Mouse (Mus musculus) kidney, postnatal 36 days (tissue): ENCODE results near the gene Pop7.

Experiments
- DNase-seq, 2 experiments: peaks; one replicate each; pipeline ENCODE4 v3.0.0; 2021 to 2022; ENCODE audit warnings: mixed read lengths in 2 of 2

Gene Pop7

DNA sequence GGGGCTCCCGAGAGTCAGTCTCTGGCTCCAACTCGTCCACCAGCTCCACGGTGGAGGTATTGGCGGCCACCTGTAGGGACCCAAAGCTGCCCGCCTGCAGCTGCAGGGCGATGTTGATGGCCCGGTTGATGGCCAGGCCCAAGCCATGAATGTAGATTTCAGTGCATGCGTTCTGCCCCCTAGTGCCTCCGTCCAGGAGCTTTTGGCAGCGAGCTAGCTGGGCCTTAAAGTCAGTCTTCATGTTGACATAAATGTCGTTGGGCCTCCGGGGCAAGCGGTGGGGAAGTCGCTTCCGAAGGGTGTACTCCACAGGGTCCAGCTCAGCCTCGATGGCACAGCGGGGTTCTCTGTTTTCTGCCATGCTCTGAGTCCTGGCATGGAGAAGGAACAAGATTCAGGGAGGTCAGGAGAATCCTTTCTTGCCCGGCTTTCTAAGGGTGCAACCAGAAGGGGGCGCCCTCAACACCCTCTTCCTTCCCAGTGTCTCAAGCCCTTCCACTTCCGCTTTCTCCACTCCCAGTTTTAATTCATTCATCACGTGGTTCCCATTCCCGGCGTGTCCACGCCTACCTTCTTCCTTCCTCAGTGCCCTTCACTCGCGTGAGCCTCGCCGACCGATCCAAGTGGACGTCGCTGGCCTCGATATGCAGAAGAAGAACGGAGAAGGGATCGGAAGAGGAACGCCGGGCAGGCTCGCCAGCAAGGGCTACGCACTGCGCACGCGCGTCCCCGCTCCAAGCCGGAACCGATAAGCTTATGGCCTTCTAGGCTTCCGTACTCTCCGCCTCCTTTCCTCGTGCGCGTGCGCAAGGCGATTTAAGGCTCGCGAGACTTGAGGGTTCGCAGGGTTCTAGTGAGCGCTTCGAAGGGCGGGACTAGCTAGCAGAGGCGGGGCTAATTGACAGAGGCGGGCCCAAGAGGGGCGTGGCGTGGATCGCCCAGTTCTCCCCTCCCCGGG, at the start of gene Pop7:
TSS of gene Pop7 (minus strand) at position 810 of the 958 bp plus-strand sequence.
- DNase-seq = peak; percentile 99 to 100

DNA sequence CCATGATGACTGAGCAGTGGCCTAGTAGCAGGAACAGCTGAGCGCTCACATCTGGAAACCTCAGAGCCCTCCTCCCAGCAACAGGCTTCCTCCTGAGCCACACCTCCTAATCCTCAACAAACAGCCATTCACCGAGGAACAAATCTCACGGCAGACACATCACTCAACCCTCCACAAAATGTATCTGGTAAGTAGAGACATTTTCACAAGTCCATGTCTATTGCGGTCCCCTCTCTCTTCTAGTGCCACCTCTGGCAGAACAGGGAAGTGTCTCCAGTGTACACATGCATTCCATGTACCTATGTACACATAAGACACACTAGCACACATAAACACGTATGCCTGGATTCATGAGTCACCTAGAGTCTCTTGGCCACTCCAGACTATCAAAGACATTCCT, 48.8 kb upstream of the Pop7 start:
- peak in 1 of 2 experiments; percentile 29 for DNase-seq

DNA sequence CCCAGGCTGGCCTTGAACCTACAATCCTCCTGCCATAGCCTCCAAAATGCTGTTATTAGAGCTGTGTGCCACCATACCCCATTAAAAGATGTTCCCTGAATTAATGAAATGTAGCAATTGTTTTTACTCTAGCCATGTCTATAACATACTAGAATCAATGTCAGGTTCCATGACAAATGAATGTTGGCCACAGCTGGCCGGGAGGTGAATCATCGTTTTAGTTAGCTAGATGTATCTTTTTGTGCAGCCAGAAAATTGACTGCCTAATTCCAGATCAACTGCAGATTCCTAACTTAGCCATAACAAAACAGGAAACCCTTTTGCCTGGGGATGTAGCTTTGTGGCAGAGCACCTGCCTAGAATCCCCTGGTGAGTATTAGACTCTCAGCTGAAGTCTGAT, 47.5 kb upstream of the Pop7 start:
- DNase-seq = no peak

DNA sequence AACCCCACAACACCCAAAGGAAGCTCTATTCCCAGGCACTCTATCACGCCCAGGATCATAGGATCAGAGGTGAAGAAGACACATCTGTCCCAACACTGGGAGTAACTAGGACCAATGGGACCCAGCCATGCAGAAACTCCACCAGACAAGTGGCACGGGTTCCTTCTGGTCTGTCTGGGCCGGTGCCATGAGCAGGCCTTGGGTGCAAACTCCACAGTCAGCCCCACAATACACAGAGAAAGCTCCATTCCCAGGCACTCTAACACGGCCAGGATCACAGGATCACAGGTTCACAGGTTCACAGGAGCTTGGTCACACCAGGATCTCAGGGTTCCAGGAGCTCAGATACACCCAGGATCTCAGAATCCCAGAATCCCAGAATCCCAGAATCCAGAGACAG, 43.3 kb upstream of the Pop7 start:
- peak; percentile 41 to 71 for DNase-seq

DNA sequence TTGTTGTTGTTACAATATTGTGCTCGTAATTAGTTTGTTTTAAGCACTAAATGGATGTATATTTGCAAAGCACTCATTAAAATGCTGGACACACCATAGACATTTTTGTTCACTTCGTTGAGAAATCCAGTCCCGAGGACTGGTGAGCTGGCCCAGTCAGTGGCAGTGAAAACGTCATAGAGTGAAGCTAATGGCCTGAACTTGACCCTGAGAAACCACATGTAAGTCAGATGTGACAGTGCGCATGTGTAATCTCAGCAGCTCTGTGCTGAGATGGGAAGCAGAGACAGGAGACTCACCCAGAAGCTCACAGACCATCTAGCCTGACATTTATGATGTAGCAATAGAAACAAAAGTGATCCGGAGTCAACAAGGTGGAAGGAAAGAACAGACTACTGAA, 42.6 kb upstream of the Pop7 start:
- DNase-seq = no peak

DNA sequence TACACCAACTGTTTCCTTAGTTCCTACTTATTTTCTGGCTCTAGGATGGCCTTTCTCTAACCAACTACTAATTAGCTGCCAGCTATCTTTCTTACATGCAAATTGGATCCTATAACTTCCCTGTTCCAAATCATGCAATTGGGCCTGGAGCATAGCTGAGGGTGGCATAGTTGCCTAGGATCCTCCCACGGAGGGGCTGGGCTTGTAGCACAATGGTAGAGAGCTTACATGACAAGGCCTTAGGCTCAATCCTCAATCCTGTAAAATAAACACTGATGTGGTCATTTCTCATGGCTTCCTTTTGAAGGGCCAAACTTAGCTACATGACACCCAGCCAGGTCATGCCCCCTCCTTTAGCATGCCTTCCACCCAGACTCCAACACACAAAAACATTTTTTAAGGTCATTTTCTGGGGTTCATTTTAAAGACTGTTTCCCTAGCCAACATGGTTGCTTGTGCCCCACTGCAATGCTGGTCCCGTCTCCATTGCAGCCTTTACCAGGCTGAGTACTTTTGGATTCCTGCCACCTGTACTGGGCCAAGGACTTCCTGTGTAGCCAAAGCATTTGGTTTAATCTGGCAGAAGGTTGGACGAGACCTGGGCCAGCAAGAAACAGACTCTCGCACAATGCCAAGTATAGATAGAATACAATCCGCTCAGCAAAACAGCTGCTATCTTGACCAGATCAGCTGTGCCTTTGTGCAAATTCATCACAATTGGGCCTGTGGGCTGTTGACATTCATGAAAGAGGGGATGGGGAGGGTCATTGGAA, 39.6 kb upstream of the Pop7 start:
- no peak for DNase-seq

DNA sequence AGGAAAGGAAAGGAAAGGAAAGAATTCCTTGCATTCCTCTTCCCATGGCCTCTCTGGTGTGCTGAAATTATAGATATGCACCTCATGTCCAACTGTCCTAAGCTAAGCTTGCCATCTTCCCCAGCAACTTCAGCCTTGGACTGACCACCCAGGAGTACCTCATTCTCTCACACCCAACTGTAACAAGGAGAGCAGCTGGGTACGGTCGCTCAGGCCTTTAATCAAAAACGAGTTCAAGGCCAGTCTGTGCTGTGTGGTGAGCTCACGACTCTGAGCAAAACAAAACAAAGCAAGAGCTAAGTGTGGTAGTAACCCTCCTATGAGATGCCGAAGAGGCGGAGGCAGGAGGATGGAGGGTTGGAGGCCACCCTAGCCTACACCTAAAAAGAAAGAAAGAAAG, 38.7 kb upstream of the Pop7 start:
- DNase-seq = no peak

DNA sequence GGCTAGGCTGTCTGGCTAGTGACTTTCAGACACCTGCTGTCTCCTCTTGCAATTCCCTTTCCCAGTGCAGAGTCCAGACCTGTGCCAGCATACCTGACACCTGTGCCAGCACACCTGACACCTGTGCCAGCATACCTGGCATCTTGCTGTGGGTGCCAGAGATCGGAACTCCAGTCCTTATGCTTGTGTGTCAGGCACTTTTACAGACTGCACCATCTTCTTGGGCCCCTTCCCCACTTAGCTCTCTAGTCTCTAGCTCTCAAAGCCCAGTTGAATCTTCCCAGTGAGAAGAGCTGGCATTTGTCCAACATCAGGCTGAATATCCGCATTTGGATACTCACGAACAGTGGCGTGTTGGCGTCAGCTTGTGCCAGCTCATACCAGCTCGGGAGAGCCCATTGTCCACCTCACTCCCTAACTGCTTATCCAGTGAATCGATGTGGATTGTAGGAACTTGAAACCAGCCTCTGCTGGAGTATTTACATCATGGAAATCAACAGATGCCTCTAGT, 37.0 kb upstream of the Pop7 start:
- no peak for DNase-seq

DNA sequence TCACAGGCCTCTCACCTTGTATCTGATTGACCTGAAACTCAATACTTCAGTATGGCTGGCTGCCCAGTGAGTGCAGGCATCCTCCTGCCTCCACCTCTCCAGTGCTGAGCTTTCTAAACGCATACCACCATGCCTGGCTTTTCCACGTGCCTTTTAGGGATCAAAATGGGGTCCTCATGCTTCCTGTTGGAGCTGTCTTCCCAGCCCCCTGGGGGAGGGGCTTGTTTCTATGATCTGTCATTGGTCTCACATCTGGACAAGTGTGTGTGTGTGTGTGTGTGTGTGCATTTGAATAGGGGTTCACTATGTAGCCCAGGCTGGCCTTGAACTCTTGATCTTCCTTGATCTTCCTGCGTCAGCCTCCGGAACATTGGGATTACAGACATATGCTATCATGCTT, 35.1 kb upstream of the Pop7 start:
- no peak for DNase-seq

DNA sequence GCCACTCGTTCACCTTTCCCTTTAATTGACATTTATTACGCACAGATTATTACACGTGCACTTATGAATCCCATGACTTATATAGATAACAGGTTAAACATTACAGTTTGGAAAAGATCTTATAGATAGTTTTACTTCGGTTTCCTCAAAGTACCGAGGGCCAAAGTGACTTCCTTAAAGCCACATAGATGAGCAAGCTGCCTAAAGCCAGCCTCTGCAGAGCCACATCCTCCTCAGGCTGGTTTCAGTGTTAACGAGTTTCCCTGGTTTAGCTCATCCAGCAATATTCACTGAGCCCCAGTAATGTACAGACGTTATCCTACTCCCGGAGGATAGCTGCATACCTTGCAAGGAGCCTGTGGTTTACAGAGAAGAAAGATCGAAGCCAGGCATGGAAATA, 33.0 kb upstream of the Pop7 start:
- DNase-seq = no peak

DNA sequence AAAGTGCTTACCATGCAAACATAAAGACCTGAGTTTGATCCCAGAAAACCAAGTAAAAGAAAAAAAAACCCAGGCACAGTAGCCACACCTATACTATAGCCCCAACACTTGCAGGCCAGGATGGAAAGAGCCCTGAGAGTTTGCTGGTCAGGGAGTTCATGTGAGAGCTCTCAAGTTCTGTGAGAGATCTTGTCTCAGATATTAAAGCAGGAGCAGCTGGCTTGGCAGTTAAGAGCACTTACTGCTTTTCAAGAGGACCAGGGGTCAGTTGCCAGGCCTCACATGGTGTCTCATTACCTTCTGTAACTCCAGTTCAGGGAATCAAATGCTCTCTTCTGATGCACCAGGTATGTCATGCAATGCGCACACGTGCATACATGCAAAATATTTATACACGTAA, 32.4 kb upstream of the Pop7 start:
- DNase-seq = no peak

DNA sequence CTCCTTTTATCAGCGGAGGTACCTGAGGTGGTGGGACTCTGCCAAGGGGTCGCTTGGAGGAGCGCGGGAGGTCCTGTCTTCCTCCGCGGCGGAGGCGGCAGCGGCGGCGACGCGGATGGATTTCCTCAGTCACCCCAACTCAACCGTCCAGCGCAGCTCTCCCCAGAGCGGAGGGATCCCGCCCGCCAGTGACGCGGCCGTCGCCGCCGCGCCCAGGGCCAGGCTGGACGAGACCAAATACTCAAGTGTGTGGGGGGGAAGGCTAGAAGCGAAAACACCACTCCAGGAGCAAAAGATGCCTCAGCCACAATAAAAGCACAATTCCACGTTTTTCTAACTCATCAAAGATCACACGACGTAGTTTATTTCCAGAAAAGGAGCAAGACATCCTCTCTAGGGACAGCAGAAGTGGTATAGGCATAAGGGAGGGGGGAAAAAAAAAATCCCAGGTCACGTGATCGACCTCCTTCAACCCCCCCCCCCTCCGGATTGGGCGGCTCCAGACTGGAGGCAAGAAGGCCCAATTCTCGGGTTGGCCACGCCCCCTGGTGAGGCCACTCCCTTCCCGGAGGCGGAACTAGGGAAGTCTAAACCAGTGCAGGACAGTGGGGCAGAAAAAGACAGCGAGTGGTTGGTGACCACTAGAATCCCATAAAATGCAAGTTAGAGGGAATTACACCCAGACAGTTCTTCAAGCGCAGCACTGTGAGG, 31.0 kb upstream of the Pop7 start, which contains the start of the genes Epo and Gnb2:
TSS of gene Epo (minus strand) at position 126 of the 711 bp plus-strand sequence.
TSS of gene Gnb2 (minus strand) at position 394 of the 711 bp plus-strand sequence.
- DNase-seq = peak; percentile 99 to 100

DNA sequence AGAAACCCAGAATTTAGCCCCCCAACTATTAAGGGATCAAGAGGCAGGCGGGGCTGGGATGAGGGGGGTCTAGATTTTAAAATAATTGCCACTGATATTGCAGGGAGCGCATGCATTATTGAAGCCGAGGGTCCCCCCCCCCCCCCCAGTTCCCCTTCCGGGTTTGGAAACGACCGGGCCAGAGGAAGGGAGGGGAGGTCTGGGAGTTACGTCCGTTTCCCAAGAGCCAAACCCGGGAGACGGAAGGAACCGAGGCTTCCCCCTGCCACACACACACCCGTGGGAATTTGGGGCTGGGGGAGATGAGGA, 30.4 kb upstream of the Pop7 start:
- DNase-seq = no peak

DNA sequence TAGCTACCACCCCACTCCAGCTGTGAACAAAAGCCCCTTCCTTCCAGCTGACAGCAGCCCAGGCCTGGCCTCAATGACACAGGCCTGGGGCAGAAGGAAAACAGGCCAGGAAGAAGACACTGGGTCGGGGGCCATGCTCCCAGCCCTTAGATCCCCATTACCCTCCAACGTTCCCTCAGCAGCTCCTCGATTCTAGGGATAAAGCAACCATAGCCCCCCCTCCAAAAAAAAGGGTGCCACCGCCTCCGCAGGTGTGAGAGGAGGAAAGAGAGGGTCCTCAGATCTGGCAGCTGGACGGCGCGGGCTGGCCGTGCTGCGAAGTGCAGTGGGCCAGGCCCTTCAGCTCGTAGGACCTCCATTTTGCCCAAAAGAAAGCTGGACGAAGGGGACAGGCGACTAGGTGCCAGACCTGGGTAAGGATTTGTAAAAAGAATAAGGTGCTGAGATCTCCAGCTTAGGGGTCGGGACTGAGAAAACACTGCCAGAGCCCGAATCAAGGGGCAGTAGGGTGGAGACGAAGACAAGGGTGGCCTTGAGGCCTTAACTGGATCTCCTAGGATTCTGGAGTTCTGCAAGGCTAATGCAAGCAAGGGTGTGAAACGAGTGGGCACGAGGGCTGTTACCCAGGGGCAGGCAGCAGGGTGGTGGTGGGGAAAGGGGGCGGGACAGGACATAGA, 30.0 kb upstream of the Pop7 start:
- DNase-seq = peak in 1 of 2 experiments; percentile 40

DNA sequence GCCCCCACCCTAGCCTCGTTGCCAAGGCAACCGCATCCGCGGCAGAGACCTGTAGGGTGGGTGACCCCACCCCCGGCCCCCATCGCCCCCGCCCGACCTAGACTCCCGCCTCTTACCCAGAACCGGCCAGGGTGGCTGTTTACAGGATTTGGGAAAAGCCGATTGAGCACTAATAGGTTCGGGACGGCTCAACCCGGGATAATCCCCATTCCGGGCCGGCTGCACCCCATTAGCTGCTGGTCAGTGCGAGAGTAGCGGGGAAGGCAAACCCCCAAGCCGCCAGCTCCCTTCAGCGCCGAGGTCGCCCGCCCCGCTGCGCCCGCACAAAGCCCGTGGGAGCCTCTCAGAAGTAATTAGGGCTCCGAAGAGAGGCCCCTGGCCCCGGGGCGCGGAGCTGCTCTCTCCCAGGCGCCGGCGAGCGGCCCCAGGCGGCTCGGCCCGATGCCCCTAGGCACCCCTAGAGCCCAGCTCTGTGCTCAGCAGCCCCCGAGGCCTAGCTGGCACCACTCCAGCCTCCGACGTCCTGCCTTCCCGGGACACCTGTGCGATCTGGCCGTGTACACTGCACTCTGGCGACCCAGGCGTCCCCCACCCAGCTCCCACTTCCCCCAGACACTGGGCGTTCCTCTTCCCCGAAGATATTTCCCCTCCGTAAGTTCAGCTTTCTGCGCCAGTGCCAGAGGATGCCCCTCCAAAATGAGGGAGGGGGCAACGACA, 29.3 kb upstream of the Pop7 start:
- peak; percentile 41 to 79 for DNase-seq

DNA sequence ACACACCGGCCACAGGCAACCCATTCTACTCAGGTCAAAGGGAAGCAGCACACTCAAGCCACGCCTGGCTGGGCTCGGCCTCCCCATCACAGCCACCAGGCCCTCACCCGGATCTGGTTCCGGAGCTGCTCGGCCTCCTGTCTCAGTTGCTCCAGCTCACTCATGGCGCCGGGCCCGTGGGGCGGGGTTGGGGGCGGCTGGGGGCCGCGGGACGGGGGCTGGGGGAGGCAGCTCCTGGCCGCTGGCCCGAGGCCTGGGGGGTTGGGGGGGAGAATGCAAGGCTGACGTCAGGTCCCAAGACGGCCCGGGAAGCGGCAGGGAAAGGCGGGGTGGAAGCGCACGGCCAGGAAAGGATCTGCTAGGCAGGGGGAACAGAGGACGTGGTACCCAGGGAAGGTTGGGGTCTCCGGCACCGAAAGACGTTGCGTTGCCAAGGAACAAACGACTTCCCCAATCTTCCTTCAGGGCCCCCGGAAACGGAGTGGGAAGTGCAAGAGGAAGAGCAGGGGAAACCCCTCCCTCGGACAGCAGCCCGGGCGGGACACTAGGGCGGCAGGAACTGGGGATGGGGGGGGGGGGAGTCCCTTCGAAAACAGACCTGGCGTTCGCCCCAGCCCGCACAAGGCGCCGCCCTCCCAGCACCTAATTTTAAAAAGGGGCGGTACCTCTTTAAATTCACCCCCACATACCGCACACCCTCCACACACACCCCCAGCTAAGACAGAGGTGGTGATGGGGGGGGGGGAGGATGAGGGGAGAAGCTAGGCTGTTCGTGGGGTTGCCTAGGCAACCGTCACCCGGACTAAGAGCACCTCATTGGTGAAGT, 28.5 kb upstream of the Pop7 start:
- peak; percentile 76 to 81 for DNase-seq

DNA sequence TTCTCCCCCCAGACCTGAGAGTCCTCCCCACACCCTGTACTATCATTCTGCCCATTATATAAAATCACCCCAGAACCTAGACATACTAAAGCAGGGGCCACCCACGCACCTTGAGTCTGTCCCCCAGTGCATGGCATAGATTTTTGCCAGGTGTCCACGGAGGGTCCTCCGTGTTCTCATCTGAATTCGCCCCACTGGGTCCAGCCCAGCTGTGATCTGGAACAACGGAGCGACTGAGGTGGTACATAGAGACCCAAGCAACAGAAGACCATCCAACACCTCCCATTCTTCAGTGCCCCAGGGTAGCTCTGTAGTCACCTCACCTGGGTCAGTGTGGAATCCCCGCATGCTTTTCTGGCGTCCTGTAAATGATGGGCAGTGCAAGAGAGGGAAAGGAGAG, 27.8 kb upstream of the Pop7 start:
- no peak for DNase-seq

DNA sequence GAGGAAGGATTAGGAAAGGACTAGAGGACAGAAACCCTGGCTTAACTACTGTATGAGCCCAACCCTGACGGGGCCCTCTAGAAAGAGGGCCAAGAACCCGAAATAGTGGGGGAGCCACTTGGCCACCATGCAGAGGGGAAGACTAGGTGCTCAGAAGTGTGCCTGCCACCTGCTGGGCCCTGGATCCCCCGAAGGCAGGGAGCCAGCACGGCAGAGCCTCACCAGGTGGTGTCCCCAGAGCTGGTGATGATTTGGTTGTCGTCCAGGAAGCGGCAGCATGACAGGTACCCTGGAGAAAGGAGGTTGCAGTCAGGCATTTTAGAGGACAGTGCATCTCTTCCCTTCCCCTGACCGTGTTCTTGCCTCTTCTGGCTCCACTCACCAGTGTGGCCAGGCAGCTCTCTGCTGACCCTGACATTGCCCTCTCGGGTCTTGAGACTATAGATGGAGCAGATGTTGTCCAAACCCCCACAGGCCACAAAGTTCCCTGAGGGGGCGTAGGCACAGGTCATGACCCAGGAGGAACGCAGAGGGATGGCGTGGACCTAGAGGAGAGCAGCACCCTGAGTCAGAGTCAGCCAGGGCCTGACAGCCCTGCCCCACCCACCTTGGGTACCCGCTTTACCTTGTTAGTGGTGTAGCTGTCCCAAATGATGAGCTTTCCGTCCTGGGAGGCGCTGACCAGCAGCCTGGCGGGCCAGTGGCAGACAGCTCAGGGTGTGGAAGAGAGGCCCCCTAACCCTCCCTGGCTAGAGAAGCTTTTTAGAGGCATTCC, 27.1 kb upstream of the Pop7 start:
- DNase-seq = no peak

DNA sequence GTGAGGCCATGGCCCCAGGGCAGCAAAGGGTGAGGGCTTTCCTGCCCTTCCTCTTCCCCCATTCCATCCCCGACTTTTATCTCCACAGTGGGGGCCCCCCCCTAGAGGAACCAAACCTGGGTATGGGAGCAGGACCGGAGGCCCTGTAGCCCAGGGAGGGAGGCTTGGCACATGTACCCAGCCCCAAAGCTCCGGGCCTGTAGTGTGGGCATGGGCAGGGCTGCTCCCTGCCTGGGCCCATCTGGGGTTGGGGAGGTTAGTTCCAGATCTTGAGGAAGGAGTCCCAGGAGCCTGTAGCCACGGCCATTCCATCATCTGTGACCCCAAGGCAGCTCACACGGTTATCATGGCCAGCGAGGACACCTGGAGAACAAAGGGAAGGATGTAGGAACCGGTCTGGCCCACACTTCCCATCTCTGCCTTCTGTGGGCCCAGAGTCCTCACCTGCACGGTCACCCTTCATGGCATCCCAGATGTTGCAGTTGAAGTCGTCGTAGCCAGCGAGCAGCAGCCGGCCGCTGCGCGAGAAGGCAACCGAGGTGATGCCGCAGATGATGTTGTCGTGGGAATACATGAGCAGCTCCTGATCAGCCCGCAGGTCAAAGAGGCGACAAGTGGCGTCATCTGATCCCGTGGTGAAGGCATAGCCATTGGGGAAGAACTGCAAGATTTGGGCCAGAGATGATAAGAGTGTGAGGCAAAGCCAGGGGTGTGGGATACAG, 26.1 kb upstream of the Pop7 start:
- no peak for DNase-seq
